Mouse (Mus musculus): ENCODE results near the gene Fmo1. TPM values are rescaled to one million over a fixed set of nuclear protein-coding genes. Genes with fewer than 3 reads are reported as not detected.
"Not testable (repeated sequence)": the region's sequence is repeated elsewhere in the genome, so short reads cannot be mapped to it uniquely, and the experiment has no call there.

Gene Fmo1
- polyA plus RNA-seq, 1 experiment from 2014 or later, result 62.1 TPM

DNA sequence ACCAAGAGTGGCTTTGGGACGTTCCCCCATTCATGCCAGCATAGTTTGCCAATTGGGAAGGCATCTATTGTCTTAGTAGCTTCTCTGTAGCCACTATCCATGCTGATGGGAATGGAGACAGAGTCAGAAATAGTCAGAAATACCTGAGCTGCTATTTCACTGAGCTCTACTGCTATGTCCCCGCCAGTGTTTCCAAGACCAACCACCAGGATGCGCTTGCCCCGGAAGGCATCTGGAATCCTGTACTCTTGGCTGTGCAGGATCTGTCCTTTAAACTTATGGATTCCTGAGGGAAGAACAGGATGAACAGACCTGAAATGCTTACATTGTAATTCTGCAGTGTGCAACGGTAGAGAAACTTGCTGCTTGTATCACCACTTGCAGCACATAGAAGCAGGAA is 61.4 kb downstream of the Fmo1 start:
- no peak for DNase-seq (ENCODE audit: low spot score)
- Histone ChIP-seq H3K27ac (replicated peaks; ENCODE audit: low read depth, low read length) (no peak overlapping the region), H3K9ac (ENCODE audit: low read depth, low read length) (no peak overlapping the region), H3K4me1 (ENCODE audit: control insufficient read depth, insufficient read depth, low read length) (no peaks in the 10 kb centered on the region), H3K36me3 (ENCODE audit: control insufficient read depth, insufficient read depth, low read length) (no peaks in the 10 kb centered on the region), H3K4me2 (ENCODE audit: low read depth, low read length) (no peak overlapping the region), H3K27me3 (replicated peaks; ENCODE audit: control insufficient read depth, insufficient read depth, low read length) (no peaks in the 10 kb centered on the region), H3K9me3 (ENCODE audit: control insufficient read depth, low read length) (no peaks in the 10 kb centered on the region), H3K4me3 (ENCODE audit: low read depth, low read length) (no peak overlapping the region)
- WGBS, result 45% methylated on average over 5 of the region's 5 CpGs
- ATAC-seq (ENCODE audit: low read depth), result no peak

DNA sequence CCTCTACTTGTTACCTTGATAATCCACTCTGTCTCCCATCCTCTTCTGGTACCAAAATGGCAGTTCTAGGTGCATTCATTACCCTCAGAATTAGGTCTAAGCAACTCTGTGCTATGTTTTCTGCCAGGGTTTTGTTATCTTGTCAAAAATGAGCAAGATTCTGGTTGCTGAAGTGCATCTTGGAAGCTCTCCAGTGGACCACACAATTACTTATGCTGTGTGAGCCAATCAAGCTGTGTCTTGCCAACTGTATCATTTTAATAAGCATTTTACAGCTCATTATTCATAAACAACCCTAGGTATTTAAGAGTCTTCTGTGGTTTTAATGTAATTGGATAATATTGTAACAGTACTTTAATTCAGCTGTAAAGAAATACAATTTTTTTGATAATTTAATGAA is 70.0 kb downstream of the Fmo1 start:
- DNase-seq (ENCODE audit: low spot score), result no peak
- no peak for ATAC-seq (ENCODE audit: low read depth)
- no peaks in the 10 kb centered on the region for H3K36me3 ChIP-seq (ENCODE audit: control insufficient read depth, insufficient read depth, low read length)
- no peak overlapping the region for H3K4me3 ChIP-seq (ENCODE audit: low read depth, low read length)
- H3K27me3 ChIP-seq (replicated peaks; ENCODE audit: control insufficient read depth, insufficient read depth, low read length), result no peaks in the 10 kb centered on the region
- no peak overlapping the region for H3K4me2 ChIP-seq (ENCODE audit: low read depth, low read length)
- no peaks in the 10 kb centered on the region for H3K4me1 ChIP-seq (ENCODE audit: control insufficient read depth, insufficient read depth, low read length)
- H3K9ac ChIP-seq (ENCODE audit: low read depth, low read length), result no peak overlapping the region
- no peak overlapping the region for H3K27ac ChIP-seq (replicated peaks; ENCODE audit: low read depth, low read length)
- H3K9me3 ChIP-seq (ENCODE audit: control insufficient read depth, low read length), result no peaks in the 10 kb centered on the region

DNA sequence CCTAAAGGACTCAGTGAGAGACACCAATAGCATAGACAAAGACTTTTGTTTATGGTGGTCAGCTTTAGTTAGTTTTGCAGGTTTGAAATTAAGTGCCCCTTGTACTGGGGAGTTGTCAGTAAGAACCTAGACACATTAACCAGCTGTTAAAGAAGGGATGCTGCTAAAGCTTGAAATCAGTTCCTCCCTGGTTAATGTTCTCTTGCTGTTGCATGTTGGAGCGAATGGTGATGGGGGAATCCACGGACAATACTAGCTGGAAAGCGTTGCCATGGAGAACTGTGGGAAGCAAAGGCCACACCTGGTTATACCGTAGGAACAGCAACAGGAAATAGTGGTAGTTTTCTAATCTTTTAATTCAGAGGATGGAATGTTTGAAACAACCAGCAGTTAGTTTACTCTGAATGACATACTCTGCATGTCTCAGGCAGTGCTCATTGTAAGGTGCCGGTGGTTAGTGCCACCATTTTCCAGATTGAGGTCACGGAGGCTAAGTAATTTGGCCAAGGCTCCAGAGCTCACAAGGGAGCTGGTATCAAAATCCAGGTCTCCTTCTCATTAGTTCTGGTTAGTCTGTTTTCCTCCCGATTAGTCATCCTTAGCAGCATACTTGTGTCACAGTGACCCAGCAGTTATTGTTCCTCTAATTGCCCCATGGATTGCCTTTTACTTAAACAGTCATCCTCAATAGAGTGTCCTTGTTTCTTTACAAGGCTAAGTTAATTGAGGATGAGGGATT is 73.9 kb downstream of the Fmo1 start:
- no peak overlapping the region for H3K4me3 ChIP-seq (ENCODE audit: low read depth, low read length)
- DNase-seq (ENCODE audit: low spot score) (peak; percentile 6), ATAC-seq (ENCODE audit: low read depth) (no peak)
- no peaks in the 10 kb centered on the region for H3K4me1 ChIP-seq (ENCODE audit: control insufficient read depth, insufficient read depth, low read length)
- H3K9me3 ChIP-seq (ENCODE audit: control insufficient read depth, low read length), result no peaks in the 10 kb centered on the region
- H3K4me2 ChIP-seq (ENCODE audit: low read depth, low read length), result no peak overlapping the region
- H3K36me3 ChIP-seq (ENCODE audit: control insufficient read depth, insufficient read depth, low read length), result no peaks in the 10 kb centered on the region
- WGBS, result 58% methylated on average over 7 of the region's 7 CpGs
- no peak overlapping the region for H3K9ac ChIP-seq (ENCODE audit: low read depth, low read length)
- no peaks in the 10 kb centered on the region for H3K27me3 ChIP-seq (replicated peaks; ENCODE audit: control insufficient read depth, insufficient read depth, low read length)
- H3K27ac ChIP-seq (replicated peaks; ENCODE audit: low read depth, low read length), result no peak overlapping the region

DNA sequence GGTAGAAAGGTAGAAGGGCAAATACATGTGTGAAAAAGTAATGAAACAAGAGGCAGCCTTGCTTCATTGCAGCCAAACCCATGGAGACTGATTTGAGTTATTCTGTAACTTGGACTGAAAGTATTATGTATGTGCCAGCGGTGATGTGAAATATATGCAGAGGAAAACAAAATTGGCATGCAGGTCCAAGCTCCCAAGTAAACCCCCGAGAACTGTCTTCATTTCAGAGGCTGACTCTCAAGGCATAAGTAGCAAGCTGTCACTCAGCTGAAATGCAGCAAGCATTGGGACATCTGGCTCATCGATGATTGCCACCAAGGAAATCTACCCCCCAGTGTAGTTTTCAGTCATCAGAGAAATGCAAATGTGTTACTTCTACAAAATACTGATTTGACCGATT is 81.2 kb downstream of the Fmo1 start:
- Histone ChIP-seq H3K9ac (ENCODE audit: low read depth, low read length) (no peak overlapping the region), H3K27me3 (replicated peaks; ENCODE audit: control insufficient read depth, insufficient read depth, low read length) (no peaks in the 10 kb centered on the region), H3K4me2 (ENCODE audit: low read depth, low read length) (no peak overlapping the region), H3K9me3 (ENCODE audit: control insufficient read depth, low read length) (no peaks in the 10 kb centered on the region), H3K4me3 (ENCODE audit: low read depth, low read length) (no peak overlapping the region), H3K4me1 (ENCODE audit: control insufficient read depth, insufficient read depth, low read length) (no peaks in the 10 kb centered on the region), H3K36me3 (ENCODE audit: control insufficient read depth, insufficient read depth, low read length) (no peaks in the 10 kb centered on the region), H3K27ac (replicated peaks; ENCODE audit: low read depth, low read length) (no peak overlapping the region)
- ATAC-seq (ENCODE audit: low read depth), result no peak
- WGBS, result 74% methylated on average over 4 of the region's 4 CpGs
- DNase-seq (ENCODE audit: low spot score), result no peak

DNA sequence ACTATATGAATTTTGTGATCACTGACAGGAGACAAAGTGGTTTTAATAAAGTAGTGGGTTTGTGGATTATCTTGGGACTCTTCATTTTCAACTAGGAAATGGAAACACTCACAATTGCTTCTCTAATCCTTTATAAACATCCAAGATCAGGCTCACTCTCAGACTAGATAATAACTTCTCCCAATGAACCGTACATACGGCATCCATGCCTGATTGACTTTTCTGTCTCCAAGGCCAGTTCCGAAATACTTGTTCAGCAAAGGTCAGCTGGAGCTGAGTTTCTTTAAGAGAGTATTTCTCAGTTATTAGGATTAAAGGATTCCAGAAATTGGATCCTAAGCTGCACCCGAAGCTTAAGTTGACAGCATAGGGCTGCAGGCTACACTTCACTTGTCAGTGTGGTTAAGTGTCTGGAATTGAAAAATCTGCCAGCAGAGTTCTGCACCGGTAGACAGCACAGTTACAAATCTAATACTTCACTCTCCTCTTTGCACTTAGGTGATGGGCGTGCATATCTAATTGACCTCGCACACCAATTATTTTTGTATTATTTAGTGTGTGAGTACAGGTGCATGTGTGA is 82.7 kb downstream of the Fmo1 start:
- ATAC-seq (ENCODE audit: low read depth), result peak; percentile 81
- H3K4me1 ChIP-seq (ENCODE audit: control insufficient read depth, insufficient read depth, low read length), result no peaks in the 10 kb centered on the region
- H3K27me3 ChIP-seq (replicated peaks; ENCODE audit: control insufficient read depth, insufficient read depth, low read length), result no peaks in the 10 kb centered on the region
- H3K4me2 ChIP-seq (ENCODE audit: low read depth, low read length), result no peak overlapping the region
- DNase-seq (ENCODE audit: low spot score), result peak; percentile 61
- WGBS, result 59% methylated on average over 7 of the region's 7 CpGs
- H3K27ac ChIP-seq (replicated peaks; ENCODE audit: low read depth, low read length), result no peak overlapping the region
- H3K9ac ChIP-seq (ENCODE audit: low read depth, low read length), result no peak overlapping the region
- H3K9me3 ChIP-seq (ENCODE audit: control insufficient read depth, low read length), result no peaks in the 10 kb centered on the region
- no peak overlapping the region for H3K4me3 ChIP-seq (ENCODE audit: low read depth, low read length)
- no peaks in the 10 kb centered on the region for H3K36me3 ChIP-seq (ENCODE audit: control insufficient read depth, insufficient read depth, low read length)

DNA sequence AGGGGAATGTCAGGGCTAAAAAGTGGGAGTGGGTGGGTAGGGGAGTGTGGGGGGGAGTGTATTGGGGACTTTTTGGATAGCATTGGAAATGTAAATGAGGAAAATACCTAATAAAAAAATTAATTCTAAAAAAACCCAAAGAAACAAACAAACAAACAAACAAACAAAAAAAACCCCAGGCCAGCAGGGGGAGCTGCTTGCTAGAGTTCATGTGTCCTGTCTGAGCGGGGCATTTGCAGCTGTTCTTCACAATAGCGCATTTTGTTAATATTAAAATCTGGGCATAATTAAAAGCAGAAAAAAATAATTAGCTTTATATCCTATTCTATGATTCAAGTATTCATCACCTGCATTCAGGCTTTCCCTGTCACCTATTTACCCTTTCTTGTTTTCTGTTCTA is 85.4 kb downstream of the Fmo1 start:
- 89% methylated on average over 2 of the region's 2 CpGs for WGBS
- H3K4me2 ChIP-seq (ENCODE audit: low read depth, low read length); H3K27ac ChIP-seq (replicated peaks; ENCODE audit: low read depth, low read length): not testable (repeated sequence)

More for the DNA sequence above, 85.4 kb downstream of the Fmo1 start:
- DNase-seq (ENCODE audit: low spot score); H3K9ac ChIP-seq (ENCODE audit: low read depth, low read length); H3K9me3 ChIP-seq (ENCODE audit: control insufficient read depth, low read length); ATAC-seq (ENCODE audit: low read depth); H3K36me3 ChIP-seq (ENCODE audit: control insufficient read depth, insufficient read depth, low read length); H3K4me1 ChIP-seq (ENCODE audit: control insufficient read depth, insufficient read depth, low read length); H3K27me3 ChIP-seq (replicated peaks; ENCODE audit: control insufficient read depth, insufficient read depth, low read length); H3K4me3 ChIP-seq (ENCODE audit: low read depth, low read length): not testable (repeated sequence)

Other genes starting within 250 kb of the Fmo1 start
- 0.26 TPM in 1 of 2 replicates, not detected in the other for gene Myoc, start 227.5 kb downstream of the Fmo1 start, polyA plus RNA-seq (2014; fragmentation: Nextera tagmentation; extraction: Ambion mirVana)
- not detected in 2 replicates for gene Myocos, start 208.4 kb downstream of the Fmo1 start, polyA plus RNA-seq (2014; fragmentation: Nextera tagmentation; extraction: Ambion mirVana)
- gene Prrc2c, start 126.1 kb downstream of the Fmo1 start, polyA plus RNA-seq (2014; fragmentation: Nextera tagmentation; extraction: Ambion mirVana), result 140 and 150 TPM in 2 replicates
- 0.21 and 0.60 TPM in 2 replicates for gene Fmo4, start 52.6 kb downstream of the Fmo1 start, polyA plus RNA-seq (2014; fragmentation: Nextera tagmentation; extraction: Ambion mirVana)
- 3.5 and 5.2 TPM in 2 replicates for gene Fmo2, start 32.1 kb upstream of the Fmo1 start, polyA plus RNA-seq (2014; fragmentation: Nextera tagmentation; extraction: Ambion mirVana)
- gene Fmo6, start 70.9 kb upstream of the Fmo1 start, polyA plus RNA-seq (2014; fragmentation: Nextera tagmentation; extraction: Ambion mirVana), result 3.1 and 4.0 TPM in 2 replicates
- gene Fmo3, start 117.9 kb upstream of the Fmo1 start, polyA plus RNA-seq (2014; fragmentation: Nextera tagmentation; extraction: Ambion mirVana), result not detected in 2 replicates
- 0.06 and 0.09 TPM in 2 replicates for gene Mroh9, start 219.1 kb upstream of the Fmo1 start, polyA plus RNA-seq (2014; fragmentation: Nextera tagmentation; extraction: Ambion mirVana)